Mouse (Mus musculus): ENCODE measurements around the gene Hist1h2bl.

- no peak for TF ChIP-seq CTCF (conservative IDR thresholded peaks at IDR 0.05; ENCODE audit: insufficient read depth, insufficient read length, low read depth, low read length)
- TF ChIP-seq POLR2A (IDR thresholded peaks at IDR 0.05; ENCODE audit: low read depth, low read length), result no peak
These were observed 35.9 kb upstream of the Hist1h2bl start for GRCm38 (mm10) chr13:21751827-21752226.

Data from kidney, adult 2 months (tissue).